Mouse (Mus musculus) lung, postnatal 0 days (tissue): Measurements from ENCODE around the gene 6430571L13Rik.
A peak's percentile ranks its signal among the peaks of the same experiment; 100 is the strongest.

Experiments used
- CTCF ChIP-seq: IDR thresholded peaks from 2 replicates; pipeline ENCODE4 v1.5.1; 2016; ENCODE audit warnings: antibody characterized with exemption, mild to moderate bottlenecking
- EP300 ChIP-seq: IDR thresholded peaks from 2 replicates; pipeline ENCODE4 v1.6.1; 2016; ENCODE audit warnings: antibody characterized with exemption, mild to moderate bottlenecking, control low read depth

DNA sequence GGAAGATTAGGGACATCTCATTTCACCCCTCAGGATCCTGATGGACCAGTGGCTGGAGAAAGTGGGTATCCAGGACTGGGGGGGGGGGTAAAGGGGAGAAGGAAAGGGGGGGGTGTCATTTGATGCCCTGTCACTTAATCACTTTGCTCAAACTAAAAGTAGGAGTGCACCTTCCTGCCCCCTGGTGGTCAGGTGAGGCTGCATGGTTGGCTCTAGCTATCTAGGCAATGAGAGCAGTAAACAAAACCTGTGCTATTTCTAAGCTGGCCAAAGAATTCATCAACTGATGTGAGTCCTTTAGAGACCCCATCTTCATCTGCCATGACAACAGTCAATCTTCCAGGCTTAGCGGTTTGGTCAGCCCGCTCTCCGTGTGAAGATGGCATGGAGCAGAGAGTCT is 46.3 kb downstream of the 6430571L13Rik start:
- TF ChIP-seq EP300 = no peak
- TF ChIP-seq CTCF = peak; percentile 60
